Mouse (Mus musculus) frontal cortex, postnatal 14 days (tissue): ENCODE measurements around the gene Faap100.
A peak's percentile ranks its signal among the peaks of the same experiment; 100 is the strongest.
"Not testable (repeated sequence)": the region's sequence is repeated elsewhere in the genome, so short reads cannot be mapped to it uniquely, and the experiment has no call there.

Experiments
- DNase-seq, 2 experiments: peaks; one replicate each; pipeline ENCODE4 v3.0.0; 2022; ENCODE audit warnings: low spot score in 2 of 2

Gene Faap100

DNA sequence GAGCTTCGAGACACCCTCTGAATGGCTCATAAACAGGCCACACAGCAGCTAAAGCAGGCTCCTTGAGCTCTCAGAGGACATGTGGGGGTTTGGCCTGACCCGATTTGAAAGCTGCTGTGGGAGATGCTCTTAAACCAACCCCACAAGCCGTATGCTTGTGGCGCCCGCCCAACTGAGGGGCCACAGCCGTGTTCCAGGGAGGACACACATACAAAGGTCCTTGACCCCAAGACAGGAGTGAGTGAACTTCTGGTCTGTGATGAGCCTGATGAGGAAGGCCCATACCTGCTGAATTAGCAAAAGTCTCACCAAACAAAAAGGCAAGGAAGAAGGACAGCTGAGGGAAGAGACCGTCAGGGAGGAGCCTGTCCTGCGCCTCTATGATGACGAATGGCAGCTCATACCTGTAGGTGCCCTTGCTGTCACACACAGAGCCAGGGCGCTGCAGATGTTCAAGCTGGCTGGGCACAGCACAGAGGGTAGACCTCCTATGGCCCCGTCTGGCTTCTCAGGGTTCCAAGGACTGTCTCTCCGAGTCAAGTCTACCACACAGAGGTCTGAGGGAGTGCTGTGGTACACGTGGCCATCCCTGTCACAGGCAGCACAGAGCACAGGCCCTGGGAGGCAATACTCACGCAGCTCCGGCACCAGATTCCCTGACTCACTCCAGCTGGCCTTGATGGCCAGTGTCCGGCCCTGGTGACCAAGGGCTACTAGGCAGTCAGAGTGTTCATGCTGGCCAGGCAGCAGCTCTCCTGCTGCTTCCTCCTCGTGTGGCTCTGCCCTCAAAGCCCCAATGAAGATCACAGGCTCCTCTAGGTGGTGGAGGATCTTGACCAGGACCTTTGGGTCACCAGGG, 2.0 kb downstream of the Faap100 start:
- DNase-seq, result no peak

DNA sequence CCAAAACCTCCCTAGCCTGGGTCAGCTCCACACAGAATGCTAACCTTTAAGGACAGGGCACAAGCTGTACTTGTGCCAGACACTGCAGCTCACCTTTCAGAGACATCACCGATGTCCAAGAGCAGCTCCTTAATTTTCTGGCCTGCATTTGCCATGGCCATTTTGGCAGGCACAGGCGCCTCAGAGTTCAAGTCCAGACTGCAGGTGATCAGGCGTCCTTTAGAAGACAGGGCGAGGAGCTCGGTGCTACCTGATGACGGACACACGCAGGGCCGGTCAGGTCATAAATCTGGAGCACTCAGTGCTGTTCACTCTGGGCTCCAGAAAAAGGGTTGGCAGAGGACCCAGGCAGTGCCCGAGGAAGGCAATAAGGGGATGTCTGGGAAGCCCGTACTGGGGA, 3.2 kb downstream of the Faap100 start:
- DNase-seq, result no peak

DNA sequence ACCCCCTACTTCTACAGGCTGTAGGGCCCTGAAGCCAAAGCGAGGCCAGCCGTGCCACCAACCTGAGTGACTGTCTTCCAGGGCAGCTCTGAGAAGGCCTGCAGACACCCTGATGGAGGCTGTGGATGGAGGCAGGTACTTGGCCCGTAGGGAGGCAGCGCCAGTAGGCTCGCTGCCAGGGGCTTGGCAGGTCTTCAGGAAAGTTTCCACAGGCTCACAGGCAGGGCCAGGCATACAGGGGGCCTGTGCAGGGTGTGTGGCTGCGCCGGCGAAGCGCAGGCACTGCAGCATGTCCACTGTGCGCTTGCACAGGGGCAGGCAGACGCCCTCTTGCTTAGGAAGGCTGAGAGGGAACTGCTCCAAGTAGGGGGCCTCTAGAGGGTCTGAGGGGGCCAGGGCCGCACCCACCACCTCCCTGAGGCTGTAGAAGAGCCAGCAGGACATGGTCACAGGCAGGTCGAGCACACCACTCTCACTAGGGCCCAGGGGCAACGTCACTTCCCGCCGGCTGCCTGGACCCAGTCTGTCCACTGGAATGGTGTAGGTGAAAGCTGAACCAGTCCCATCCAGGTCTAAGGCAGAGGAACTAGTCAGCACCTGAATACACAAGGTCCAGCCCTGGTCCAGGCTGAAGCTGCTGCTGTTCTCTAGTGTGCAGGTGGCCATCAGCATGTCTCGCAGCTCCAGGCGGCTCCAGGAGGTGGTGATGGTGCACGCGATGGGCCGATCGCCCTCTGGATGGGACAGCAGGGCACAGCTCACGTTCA, 4.6 kb downstream of the Faap100 start:
- DNase-seq, result no peak

DNA sequence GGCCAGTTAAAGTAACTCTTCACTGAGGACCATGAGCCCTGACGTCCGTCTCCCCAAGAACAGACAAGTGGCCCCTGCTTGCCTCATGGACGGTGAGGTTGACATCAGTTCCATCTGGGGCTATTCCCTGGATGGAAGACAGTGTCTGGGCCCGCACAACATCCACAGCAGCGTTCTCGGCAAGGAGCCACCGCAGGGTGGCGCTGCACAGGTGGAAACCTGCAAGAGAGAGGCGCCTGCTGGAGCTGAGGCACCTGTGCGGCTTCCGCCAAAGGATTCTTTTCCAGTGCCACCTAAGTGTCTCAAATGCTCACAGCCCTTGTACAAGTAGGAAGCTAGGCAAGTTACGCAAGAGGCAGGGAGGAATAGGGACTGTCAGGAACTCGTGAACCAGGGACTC, 5.5 kb downstream of the Faap100 start:
- no peak for DNase-seq

DNA sequence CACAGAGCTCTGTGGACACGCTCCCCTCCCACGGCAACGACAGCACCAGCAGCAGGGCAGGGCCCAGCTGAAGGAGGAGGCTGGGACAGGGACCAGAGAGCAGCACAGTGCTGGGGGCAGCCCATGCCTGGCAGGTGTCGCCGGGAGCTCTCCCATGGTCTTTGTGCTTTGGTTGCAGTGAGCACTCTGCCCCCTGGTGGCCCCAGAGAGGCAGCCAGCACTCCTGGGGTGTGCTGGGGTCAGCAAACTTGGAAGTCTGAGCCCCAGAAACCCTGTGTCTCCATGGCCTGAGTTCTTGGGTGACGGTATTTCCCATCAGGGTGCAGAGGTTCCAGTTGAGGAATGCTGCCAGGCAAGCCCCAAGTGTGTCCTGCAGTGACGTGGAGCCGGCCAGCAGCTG, 8.9 kb downstream of the Faap100 start:
- no peak for DNase-seq

DNA sequence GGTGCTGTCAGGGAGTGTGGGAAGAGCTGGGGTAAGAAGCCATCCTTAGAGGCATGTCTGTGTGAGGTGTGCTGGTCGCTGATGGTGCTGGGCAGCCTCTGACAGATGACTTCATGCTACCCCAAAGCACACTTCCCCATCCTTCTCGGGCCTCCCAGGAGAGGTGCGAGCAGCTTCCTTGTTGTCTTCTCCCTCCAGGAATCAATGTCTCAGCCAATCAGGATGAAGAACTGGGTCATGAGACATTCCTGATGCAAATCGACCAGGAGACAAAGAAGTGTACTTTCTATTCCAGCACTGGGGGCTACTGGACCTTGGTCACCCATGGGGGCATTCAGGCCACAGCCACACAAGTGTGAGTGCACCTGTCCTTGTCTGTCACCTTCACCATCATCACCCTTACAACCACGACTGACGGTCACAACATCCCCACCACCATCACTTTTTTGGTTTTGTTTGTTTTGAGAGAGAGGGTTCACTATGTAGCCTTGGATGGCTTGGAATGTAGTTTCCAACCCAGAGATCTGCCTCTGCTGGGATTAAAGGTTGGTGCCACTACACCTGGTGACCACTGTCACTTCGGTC, 12.0 kb downstream of the Faap100 start:
- no peak for DNase-seq

DNA sequence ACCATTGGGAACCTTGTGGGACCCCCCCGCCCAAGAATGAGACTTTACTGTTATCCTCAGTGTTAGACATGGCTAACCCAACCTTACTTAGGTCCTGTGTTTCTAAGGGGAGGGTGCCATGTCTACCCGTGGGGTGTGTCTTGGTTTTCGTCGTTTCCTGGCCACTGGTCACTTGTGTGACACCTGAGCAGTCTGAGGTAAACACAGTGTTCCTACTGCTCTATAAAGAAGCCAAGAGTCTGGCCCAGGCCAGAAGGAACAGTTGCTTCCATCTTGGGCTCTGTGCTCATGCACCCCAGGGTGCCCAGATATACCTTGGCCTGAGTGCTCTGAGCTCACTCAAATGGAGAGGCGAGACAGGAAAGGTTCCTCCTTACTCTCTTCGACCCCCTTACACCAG, 15.7 kb downstream of the Faap100 start:
- no peak for DNase-seq

DNA sequence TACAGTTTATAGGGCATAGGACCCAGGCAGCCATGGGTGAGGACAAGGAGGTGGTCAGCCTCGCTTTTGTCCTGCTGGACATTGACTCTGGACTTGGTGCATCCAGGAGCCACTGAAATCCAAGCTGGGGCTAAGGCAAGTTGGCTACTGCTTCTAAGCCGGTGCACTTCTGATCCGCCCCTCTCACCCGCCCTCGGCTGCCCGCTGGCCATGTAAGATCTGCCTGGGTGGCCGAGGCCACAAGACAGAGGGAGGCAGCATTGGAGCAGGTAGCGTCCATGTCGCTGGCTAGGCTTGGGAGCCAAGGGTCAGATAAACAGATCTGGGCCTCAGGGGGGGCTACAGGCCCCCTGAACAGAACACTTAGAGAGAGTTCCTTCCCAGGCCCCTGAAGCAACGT, 17.3 kb downstream of the Faap100 start, which contains the start of gene Fscn2:
TSS of gene Fscn2 (plus strand) at position 240 of the 400 bp plus-strand sequence.
- DNase-seq, result no peak

DNA sequence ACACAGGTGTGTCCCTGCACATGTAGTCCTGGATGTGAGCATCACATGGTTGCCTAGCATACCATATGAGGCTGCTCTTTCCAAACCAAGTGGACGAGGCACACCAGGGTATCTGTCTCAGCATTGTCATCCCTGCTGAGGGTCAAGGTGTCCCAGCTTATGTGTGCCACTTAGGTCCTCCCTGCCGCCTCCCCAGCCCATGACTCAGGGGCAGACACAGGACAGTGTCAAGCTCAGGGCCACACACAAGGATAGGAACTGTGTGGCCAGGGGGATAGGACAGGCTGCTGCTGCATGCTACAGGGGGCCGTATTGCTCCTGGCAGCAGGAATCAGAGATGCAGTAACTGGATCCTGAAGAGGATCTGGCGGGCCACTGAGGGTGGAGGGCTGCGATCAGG, 17.8 kb downstream of the Faap100 start:
- DNase-seq, result no peak

DNA sequence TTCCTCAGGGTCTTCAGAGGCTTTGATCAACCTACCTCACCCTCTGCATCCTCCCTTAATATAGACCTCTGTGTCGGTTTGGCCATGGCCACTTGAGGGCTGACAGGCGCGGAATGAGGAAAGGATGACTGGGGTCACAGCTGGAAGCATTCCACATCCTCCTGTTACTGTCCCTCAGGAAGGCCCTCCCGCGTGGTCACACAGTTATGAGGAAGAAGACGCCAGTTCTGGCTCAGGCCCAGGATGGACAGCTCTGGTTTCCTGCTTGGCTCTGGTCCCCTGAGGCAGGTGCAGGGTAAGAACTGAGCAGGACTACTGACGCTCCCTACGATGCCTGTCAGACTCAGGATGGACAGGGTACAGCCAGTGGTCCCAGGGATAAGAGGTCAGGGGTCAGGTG, 18.5 kb downstream of the Faap100 start:
- no peak for DNase-seq

DNA sequence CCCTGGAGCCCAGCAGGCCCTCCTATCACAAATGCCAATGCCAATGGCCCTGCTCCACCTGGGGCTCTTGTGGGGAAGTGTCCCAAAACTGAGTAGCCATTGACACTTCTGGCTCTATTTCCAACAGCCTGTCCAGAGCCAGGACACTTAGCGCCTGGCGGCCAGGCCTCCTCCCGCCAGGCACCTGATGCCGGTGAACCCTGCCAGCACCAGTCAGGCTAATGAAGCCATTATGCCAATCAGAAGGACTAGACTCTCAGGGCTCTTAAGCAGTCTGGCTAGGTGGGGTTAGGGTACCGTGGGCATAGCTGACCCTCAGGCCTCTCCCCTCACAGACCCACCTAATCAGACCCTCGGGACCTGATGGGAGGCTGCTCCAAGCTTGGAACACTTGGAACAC, 19.2 kb downstream of the Faap100 start:
- DNase-seq, result no peak

DNA sequence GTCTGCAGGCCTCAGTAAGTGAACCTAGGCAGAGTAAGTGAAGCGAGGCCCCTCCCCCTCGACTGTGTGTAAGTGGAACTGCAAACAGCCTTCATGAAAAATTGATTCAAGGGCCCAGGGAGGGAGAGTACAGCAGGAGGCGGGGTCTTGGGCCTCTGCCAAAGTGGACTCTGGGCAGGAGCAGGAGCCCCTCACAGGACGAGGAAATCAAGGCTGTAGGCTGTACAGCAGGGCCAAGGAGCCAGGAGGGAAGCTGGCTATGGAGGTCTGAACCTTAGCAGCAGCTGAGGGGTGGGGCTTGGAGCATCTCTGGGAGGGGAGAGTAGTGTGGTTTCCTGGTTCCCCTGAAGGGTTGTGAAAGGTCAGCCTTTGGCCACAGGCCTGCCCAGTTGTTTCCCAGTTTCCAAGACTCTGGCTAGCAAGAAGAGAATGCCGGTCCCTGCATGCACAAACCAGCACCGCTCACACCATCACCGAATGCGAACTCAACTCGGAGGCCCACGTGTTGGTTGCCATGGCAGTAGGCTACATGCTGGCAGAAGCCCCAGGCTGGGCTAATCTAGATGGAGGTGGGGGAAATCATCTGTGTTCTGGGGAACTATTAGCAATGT, 20.7 kb downstream of the Faap100 start:
- peak; percentile 74 to 76 for DNase-seq

DNA sequence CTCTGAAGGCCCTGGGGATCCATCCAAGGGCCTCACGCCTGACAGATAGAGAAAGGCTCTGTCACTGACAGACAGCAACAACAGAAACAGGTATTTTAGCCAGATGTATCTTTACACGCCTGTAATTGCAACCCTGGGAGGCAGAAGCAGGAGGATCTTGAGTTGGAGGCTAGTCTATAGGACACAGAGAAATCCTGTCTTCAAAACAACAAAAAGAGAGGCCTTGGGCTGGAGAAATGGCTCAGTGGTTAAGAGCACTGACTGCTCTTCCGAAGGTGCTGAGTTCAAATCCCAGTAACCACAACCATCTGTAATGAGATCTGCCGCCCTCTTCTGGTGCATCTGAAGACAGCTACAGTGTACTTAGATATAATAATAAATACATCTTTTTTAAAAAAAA, 21.7 kb downstream of the Faap100 start:
- DNase-seq, result no peak

DNA sequence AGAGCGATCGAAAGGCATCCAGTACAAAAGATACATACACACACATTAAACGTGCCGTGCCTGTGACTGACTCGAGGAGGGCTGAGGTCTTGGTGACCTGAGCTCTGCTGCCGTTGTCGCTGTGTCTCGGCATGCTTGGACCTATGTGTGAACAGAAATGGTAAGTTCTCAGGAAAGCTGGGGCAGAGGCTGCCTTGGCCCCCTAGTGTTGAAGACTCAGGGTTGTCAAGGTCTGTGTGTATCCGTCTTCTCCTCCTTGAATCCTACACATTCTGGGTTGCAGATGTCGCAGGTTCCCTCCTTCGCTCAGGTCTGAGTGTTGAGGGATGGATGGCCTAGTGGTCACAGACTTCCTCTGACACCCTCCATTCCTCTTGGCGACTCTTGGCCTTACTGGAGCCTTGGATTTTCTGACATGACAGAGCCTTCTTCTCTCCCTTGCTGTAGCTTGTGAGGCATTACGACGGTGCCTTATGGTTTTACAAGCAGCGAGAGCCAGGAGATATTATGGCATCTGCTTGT, 22.2 kb downstream of the Faap100 start:
- DNase-seq, result no peak

DNA sequence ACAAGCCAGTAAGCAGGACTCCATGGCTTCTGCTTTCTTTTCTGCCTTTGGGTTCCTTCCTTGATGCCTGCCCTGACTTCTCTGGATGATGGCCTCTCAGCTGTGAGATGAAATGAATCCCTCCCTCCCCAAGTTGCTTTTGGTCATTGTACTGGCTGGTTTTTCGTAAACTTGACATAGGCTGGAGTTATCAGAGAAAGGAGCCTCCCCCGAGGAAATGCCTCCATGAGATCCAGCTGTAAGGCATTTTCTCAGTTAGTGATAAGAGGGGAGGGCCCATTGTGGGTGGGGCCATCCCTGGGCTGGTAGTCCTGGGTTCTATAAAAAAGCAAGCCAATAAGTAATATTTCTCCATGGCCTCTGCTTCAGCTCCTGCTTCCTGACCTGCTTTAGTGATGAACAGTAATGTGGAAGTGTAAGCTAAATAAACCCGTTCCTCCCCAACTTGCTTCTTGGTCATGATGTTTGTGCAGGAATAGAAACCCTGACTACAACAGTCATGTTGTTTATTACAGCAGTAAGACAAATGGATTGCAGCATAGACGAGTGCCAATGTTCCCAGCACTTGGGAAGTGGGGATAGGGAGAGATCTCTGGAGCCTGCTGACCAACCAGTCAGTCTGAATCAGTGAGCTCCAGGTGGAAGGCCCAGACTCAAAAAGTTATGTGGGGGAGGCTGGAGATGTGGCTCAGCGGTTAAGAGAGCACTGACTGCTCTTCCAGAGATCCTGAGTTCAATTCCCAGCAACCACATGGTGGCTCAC, 23.1 kb downstream of the Faap100 start:
- DNase-seq, result no peak

DNA sequence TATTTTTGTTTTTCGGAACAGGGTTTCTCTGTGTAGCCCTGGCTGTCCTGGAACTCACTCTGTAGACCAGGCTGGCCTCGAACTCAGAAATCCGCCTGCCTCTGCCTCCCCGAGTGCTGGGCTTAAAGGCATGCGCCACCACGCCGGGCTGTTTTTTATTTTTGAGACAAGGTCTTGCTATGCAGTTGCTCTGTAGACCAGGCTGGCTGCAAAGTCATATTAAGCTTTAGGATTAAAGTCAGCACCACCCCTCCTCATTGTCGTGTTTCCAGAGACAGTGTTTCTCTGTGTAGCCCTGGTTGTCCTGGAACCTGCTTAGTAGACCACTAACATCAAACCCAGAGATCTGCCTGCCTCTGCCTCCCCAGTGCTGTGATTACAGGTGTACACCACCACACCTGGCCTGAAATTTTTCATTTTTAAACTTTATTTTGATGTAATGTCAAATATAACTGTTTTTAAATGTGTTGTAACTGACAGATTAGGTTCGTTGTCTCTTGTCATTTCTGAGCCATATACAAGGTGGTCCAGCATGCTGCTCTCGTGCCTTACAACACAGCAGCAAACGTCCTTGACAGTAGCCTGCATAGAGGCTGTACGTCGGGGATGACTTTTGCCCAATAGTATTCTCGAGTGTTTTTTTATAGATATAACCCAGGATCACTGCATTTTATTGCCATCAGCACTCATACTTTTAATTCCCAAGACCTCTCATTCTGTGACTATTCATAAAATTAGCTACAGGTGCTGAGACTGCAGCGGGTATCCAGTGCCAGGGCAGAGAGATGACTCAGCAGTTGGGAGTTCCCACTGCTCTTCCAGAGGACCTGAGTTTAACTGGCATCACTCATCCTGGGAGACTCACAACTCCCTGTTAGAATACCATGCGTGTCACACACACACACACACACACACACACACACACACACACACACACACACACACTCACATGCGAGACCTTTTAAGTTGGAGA, 24.0 kb downstream of the Faap100 start:
- DNase-seq, result no peak

DNA sequence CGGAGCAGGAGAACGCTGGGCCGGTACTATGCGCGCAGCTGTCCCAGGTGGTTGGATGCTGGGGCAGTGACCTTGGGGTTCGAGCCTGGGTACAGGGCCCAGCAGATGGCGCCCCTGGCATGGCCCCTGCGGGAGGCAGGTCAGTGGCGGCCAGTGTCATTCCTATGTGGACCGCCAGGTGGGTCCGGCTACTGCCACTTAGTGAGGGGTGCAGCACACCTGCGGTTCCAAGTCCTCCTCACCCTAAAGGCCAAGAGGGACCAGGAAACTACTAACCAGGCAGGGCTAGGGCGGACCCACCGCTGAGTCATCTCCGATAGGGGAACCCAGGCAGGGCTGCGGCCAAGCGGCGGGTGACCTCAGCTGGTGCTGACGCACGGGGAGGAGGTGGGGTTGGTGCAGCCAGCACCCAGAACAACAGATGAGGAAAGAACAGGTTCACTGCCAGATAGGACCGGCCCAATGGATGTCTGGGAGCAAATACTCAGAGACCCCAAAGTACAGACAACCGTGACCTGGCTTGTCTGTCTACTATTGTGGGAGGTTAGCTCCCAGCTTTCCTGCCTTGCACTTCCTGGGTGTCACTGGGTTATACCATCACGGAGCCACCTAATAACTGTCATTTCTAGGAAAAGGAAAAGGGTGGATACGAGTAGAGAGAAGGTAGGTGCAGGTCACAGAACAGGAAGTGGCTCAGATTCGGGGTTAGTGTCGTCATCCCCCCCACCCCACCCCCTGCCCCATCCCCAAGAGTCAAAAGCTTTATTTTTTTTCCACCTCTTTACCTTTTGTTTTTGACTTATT, 24.9 kb downstream of the Faap100 start:
- peak in 1 of 2 experiments; percentile 48 for DNase-seq

DNA sequence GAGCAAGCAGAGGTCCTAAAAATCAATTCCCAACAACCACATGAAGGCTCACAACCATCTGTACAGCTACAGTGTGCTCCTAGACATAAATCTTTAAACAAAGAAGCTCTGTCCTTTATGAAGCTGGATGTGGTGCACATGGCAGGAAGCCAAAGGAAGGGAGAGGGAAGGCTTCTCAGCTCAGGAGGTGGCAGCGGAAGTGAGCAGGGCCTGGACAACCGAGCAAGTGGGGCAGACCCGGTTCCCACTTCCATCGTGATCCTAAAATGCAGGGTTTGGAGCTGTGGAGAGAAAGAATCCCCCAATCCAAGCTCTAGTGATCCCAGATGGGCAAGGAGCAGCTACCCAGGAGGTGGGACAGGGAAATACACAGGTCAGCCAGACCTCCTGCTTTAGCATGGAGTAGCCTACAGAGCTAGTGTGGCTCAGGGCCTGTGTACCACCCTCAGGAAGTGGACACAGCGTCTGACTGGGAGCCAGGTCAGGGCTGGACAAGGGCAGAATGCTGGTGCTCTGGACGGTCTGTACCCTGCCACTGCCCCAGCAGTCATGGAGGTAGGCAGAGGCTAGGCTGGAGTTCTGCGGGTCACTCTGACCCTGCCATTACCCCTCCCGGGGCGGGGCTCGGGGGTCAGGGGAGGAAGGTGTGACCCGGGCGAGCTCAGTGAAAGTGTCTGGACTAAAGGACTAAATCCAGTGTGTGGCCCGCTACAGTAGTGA, 25.8 kb downstream of the Faap100 start:
- DNase-seq, result peak in 1 of 2 experiments; percentile 20

DNA sequence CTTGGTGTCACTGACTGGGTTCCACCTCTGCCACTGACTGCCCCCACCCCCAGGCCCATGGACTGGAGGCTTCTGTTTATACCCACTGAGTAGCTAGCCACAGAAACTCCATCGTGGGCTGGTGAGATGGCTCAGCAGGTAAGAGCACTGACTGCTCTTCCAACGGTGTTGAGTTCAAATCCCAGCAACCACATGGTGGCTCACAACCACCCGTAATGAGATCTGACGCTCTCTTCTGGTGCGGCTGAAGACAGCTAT, 26.5 kb downstream of the Faap100 start:
- DNase-seq, result not testable (repeated sequence)
